31 mouse cellular contexts compared by ENCODE assay signal in the genomic region with DNA sequence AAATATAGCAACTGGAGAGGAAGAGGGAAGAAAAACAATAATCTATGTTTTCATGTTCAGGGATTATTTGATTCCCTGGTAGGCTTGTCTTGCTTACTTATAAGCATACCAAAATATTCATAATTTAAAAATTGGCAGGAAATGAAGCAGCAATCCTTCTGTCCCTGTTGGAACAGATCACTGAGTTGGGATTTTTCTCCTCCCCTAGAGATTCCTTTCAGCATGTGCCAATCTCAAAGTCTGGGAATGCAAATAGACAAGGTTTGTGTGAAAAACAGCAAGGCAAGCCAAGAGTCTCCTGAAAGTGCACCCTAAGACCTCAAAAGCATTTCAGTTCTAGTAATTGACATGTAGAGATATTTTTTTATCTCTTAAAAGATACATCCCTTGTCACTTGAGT. TPM values are rescaled to one million over a fixed set of nuclear protein-coding genes. Genes with fewer than 3 reads are reported as not detected.
DNase-seq lines count a peak whose midpoint lies in the region; ATAC-seq lines count a peak whose summit lies in the region.
"Had no signal": no experiment of that assay in that cellular context is flagged by ENCODE, and none has a peak within 500 bp of the region (broad histone marks: within the 10 kb centered on the region; RNA-seq: fewer than 3 reads in every experiment).

No protein-coding gene starts in this region.

- DNase-seq in forebrain, embryonic 10.5 days (ENCODE audit: extremely low spot score, low spot score): no peak
- DNase-seq in layer of hippocampus, adult 9-11 months: peak; percentile 12
- no peak for DNase-seq in layer of hippocampus, postnatal 10 days (ENCODE audit: low spot score in 2 of 2)
- DNase-seq in brain, embryonic 18.5 days (ENCODE audit: low read depth, low spot score): peak; percentile 39
- no peak for DNase-seq in MN1 (ENCODE audit: low spot score)
- DNase-seq: adrenal gland, adult 8-10 months; adrenal gland, postnatal 25 days; B cell, adult 2 months; cerebellum, adult 11-12 months; cerebellum, adult 8-10 months; gastrocnemius, postnatal 10 days; gastrocnemius, postnatal 36 days; heart, adult 2 months; heart, postnatal 14 days; heart, postnatal 4 days; kidney, adult 18-20 months had no signal

- H3K4me1 ChIP-seq in forebrain, embryonic 13.5 days: peaks cover 8% of the 10 kb centered on the region; the same call in 1 of the 2 replicates
- H3K4me1 ChIP-seq in forebrain, embryonic 10.5 days: peaks cover 15% of the 10 kb centered on the region
- 0 out of 2 replicates have a peak, but pooled peaks cover 8% of the 10 kb centered on the region for H3K4me1 ChIP-seq in midbrain, embryonic 13.5 days (replicated peaks)
- H3K4me1 ChIP-seq: embryonic facial prominence, embryonic 12.5 days; embryonic facial prominence, embryonic 15.5 days; heart, embryonic 10.5 days; heart, embryonic 13.5 days had no signal

- no peak overlapping the region for H3K9ac ChIP-seq in forebrain, embryonic 13.5 days
- H3K9ac ChIP-seq in midbrain, embryonic 13.5 days (replicated peaks): no peak overlapping the region
- H3K9ac ChIP-seq: embryonic facial prominence, embryonic 12.5 days; embryonic facial prominence, embryonic 15.5 days; heart, embryonic 13.5 days; hindbrain, embryonic 14.5 days had no signal

- peak; percentile 57; the same call in 1 of the 2 replicates for ATAC-seq in forebrain, embryonic 13.5 days
- no peak for ATAC-seq in midbrain, embryonic 13.5 days
- ATAC-seq: activated CD4-positive, CD25-positive, alpha-beta regulatory T cell, adult 4 months; hindbrain, postnatal 0 days; inflammation-experienced regulatory T-cells, adult 6 months; intestine, embryonic 16.5 days had no signal

- H3K36me3 ChIP-seq in forebrain, embryonic 13.5 days (ENCODE audit: poor library complexity, severe bottlenecking): no peaks in the 10 kb centered on the region
- no peaks in the 10 kb centered on the region for H3K36me3 ChIP-seq in forebrain, embryonic 10.5 days (replicated peaks)
- no peaks in the 10 kb centered on the region for H3K36me3 ChIP-seq in midbrain, embryonic 13.5 days
- H3K36me3 ChIP-seq: embryonic facial prominence, embryonic 12.5 days; embryonic facial prominence, embryonic 15.5 days; G1E; heart, embryonic 10.5 days; heart, embryonic 13.5 days had no signal

- no peak overlapping the region for H3K4me3 ChIP-seq in forebrain, embryonic 13.5 days
- H3K4me3 ChIP-seq in forebrain, embryonic 10.5 days: no peak overlapping the region
- no peak overlapping the region for H3K4me3 ChIP-seq in midbrain, embryonic 13.5 days (replicated peaks)
- H3K4me3 ChIP-seq: embryonic facial prominence, embryonic 12.5 days; embryonic facial prominence, embryonic 15.5 days; heart, adult 2 months; heart, embryonic 10.5 days; heart, embryonic 13.5 days had no signal

- no peak overlapping the region for H3K4me2 ChIP-seq in forebrain, embryonic 13.5 days
- no peak overlapping the region for H3K4me2 ChIP-seq in midbrain, embryonic 13.5 days (replicated peaks)
- H3K4me2 ChIP-seq: embryonic facial prominence, embryonic 12.5 days; embryonic facial prominence, embryonic 15.5 days; heart, embryonic 13.5 days; hindbrain, embryonic 14.5 days had no signal

- no peaks in the 10 kb centered on the region for H3K9me3 ChIP-seq in forebrain, embryonic 13.5 days (replicated peaks)
- no peaks in the 10 kb centered on the region for H3K9me3 ChIP-seq in forebrain, embryonic 10.5 days
- H3K9me3 ChIP-seq in midbrain, embryonic 13.5 days: no peaks in the 10 kb centered on the region
- H3K9me3 ChIP-seq: embryonic facial prominence, embryonic 12.5 days; embryonic facial prominence, embryonic 15.5 days; G1E; heart, embryonic 10.5 days; heart, embryonic 13.5 days had no signal

- H3K27ac ChIP-seq in forebrain, embryonic 13.5 days: no peak overlapping the region
- H3K27ac ChIP-seq in forebrain, embryonic 10.5 days: no peak overlapping the region
- H3K27ac ChIP-seq in midbrain, embryonic 13.5 days: no peak overlapping the region
- H3K27ac ChIP-seq: embryonic facial prominence, embryonic 12.5 days; embryonic facial prominence, embryonic 15.5 days; heart, adult 2 months; heart, embryonic 10.5 days; heart, embryonic 13.5 days; hindbrain, embryonic 14.5 days; hindbrain, postnatal 0 days had no signal

- H3K27me3 ChIP-seq in forebrain, embryonic 13.5 days: no peaks in the 10 kb centered on the region
- no peaks in the 10 kb centered on the region for H3K27me3 ChIP-seq in forebrain, embryonic 10.5 days (ENCODE audit: poor library complexity, severe bottlenecking)
- no peaks in the 10 kb centered on the region for H3K27me3 ChIP-seq in midbrain, embryonic 13.5 days
- H3K27me3 ChIP-seq: CH12.LX; embryonic facial prominence, embryonic 12.5 days; embryonic facial prominence, embryonic 15.5 days; heart, embryonic 13.5 days had no signal

RNA-seq across cellular contexts. Expression of a gene that starts 16.1 kb away (rescaled TPM):
- polyA plus RNA-seq in forebrain, embryonic 13.5 days (2015; fragmentation: Nextera tagmentation; extraction: Ambion mirVana): 17.0 and 24.0 TPM in 2 replicates
- polyA plus RNA-seq in forebrain, embryonic 10.5 days (2016; fragmentation: Nextera tagmentation; extraction: Ambion mirVana): 2.0 and 2.8 TPM in 2 replicates
- total RNA-seq in layer of hippocampus, postnatal 10 days (2021): 100 to 1,000 TPM; 239 to 248 TPM
- 24.2 and 28.5 TPM in 2 replicates for polyA plus RNA-seq in midbrain, embryonic 13.5 days (2015; fragmentation: Nextera tagmentation; extraction: Ambion mirVana)
- total RNA-seq: common myeloid progenitor, adult 5-6 weeks; gastrocnemius, postnatal 36 days; granulocyte monocyte progenitor cell, adult 5-6 weeks had no signal
- polyA plus RNA-seq: G1E had no signal

Comparison
In these comparisons a context has a peak if more than half of its experiments do, and no peak if none do; other contexts are left out.
1. DNase-seq: peak in layer of hippocampus, adult 9-11 months (single experiment) and brain, embryonic 18.5 days (single experiment); none in forebrain, embryonic 10.5 days (single experiment), layer of hippocampus, postnatal 10 days (0 of 2) and MN1 (single experiment).